Mouse (Mus musculus) cerebellum, adult 2 months (tissue): ENCODE data around the gene Ano2.

Experiments used
- CTCF ChIP-seq: fragments of 200-500 bp; IDR thresholded peaks from 2 replicates; pipeline ENCODE4 v1.5.1; 2011; ENCODE audit warnings: low read depth, mild to moderate bottlenecking, control low read depth, low read length, moderate library complexity, borderline replicate concordance; ENCODE audit not compliant: insufficient read depth
- POLR2A ChIP-seq: fragments of 200-500 bp; IDR thresholded peaks from 2 replicates; pipeline ENCODE4 v1.6.1; 2011; ENCODE audit warnings: low read length, control low read depth, borderline replicate concordance; ENCODE audit not compliant: insufficient read depth

GRCm38 (mm10) chr6:125868516-125868915, 178.3 kb downstream of the Ano2 start:
- no peak for TF ChIP-seq POLR2A
- peak; percentile 56; the same call in 1 of the 2 replicates for TF ChIP-seq CTCF
